Comparison of ENCODE assay signal across 8 mouse cellular contexts in the genomic region with DNA sequence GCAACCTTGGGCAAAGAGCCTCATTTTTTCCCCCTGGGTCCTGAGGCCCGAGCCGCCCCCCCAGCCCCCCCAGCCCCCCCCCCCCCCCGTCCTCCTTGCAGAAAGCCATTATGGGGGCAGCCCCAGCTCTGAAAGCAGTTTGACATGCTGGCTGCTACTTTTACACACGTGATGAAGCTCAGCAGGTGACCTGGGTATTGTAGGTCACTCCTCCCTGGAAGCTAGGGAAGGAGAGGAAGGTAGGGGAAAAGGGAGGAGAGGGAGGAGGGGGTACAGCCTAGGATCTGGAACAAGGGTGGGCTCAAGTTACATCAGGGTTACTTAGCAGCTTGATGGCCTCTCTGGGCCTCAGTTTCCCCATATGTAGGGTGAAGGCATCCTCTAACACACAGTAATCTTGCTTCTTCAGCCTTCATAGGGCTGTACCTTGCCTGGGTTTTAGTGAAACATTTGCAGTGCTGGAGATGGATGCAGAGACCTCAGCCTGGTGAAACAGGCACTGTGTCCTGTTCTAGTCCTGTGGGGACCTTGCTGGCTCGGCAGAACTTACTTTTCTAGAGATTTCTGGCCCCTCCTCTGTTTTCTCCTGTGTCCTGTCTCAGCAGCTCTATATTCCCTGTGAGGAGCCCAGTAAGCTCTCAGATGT.
DNase-seq lines count a peak whose midpoint lies in the region; ATAC-seq lines count a peak whose summit lies in the region.

No protein-coding gene starts in this region.

- H3K27me3 ChIP-seq in heart, embryonic 12.5 days (replicated peaks) = peaks cover 13% of the 10 kb centered on the region; the same call in 1 of the 2 replicates
- peaks cover 1% of the 10 kb centered on the region; the same call in 1 of the 2 replicates for H3K27me3 ChIP-seq in embryonic facial prominence, embryonic 10.5 days (replicated peaks; ENCODE audit: low read depth, poor library complexity, severe bottlenecking)
- no peaks in the 10 kb centered on the region for H3K27me3 ChIP-seq in forebrain, embryonic 15.5 days
- no peaks in the 10 kb centered on the region; the same call in 1 of the 2 replicates for H3K27me3 ChIP-seq in limb, embryonic 15.5 days

- 0 out of 2 replicates have a peak overlapping the region, but pooled peaks have one; percentile 11 for H3K4me2 ChIP-seq in heart, embryonic 12.5 days
- peak overlapping the region; percentile 12; the same call in 1 of the 2 replicates for H3K4me2 ChIP-seq in forebrain, embryonic 15.5 days (replicated peaks)
- H3K4me2 ChIP-seq in limb, embryonic 15.5 days = peak overlapping the region; percentile 19; the same call in 1 of the 2 replicates

- no peak overlapping the region for H3K4me3 ChIP-seq in heart, embryonic 12.5 days
- H3K4me3 ChIP-seq in embryonic facial prominence, embryonic 10.5 days = peak overlapping the region; percentile 32
- H3K4me3 ChIP-seq in forebrain, embryonic 15.5 days = no peak overlapping the region
- H3K4me3 ChIP-seq in limb, embryonic 15.5 days = no peak overlapping the region

- WGBS in heart, embryonic 12.5 days = 8% methylated on average over 5 of the region's 5 CpGs
- WGBS in embryonic facial prominence, embryonic 10.5 days = 2% methylated on average over 5 of the region's 5 CpGs
- WGBS in forebrain, embryonic 15.5 days = 6% methylated on average over 2 of the region's 5 CpGs
- 19% methylated on average over 5 of the region's 5 CpGs for WGBS in limb, embryonic 15.5 days

- H3K27ac ChIP-seq in heart, embryonic 12.5 days (ENCODE audit: poor library complexity, severe bottlenecking) = peak overlapping the region; percentile 70
- peak overlapping the region; percentile 93 for H3K27ac ChIP-seq in embryonic facial prominence, embryonic 10.5 days (replicated peaks)
- H3K27ac ChIP-seq in forebrain, embryonic 15.5 days (replicated peaks) = peak overlapping the region; percentile 73
- H3K27ac ChIP-seq in limb, embryonic 15.5 days = peak overlapping the region; percentile 58

- peak; percentile 33; the same call in 1 of the 2 replicates for ATAC-seq in heart, embryonic 12.5 days (ENCODE audit: insufficient number of reproducible peaks, low FRiP score)
- ATAC-seq in forebrain, embryonic 15.5 days (replicated peaks) = peak; percentile 52
- ATAC-seq in limb, embryonic 15.5 days (ENCODE audit: insufficient number of reproducible peaks, low FRiP score, low TSS enrichment, low read depth) = no peak

- intact Hi-C loops in left cerebral cortex, postnatal 25 days (cut with DNase I) = loop anchor here (10.0 kb wide), 1 partner anchor 599 kb away; no protein-coding TSS in a partner anchor

- peaks cover 26% of the 10 kb centered on the region for H3K4me1 ChIP-seq in heart, embryonic 12.5 days (replicated peaks)
- peaks cover 65% of the 10 kb centered on the region for H3K4me1 ChIP-seq in embryonic facial prominence, embryonic 10.5 days
- peaks cover 24% of the 10 kb centered on the region for H3K4me1 ChIP-seq in forebrain, embryonic 15.5 days
- H3K4me1 ChIP-seq in limb, embryonic 15.5 days = peaks cover 27% of the 10 kb centered on the region

- no peaks in the 10 kb centered on the region for H3K36me3 ChIP-seq in heart, embryonic 12.5 days
- H3K36me3 ChIP-seq in embryonic facial prominence, embryonic 10.5 days (replicated peaks) = no peaks in the 10 kb centered on the region
- H3K36me3 ChIP-seq in forebrain, embryonic 15.5 days = no peaks in the 10 kb centered on the region
- H3K36me3 ChIP-seq in limb, embryonic 15.5 days = no peaks in the 10 kb centered on the region

- no peak for DNase-seq in heart, postnatal 4 days
- no peak for DNase-seq in embryonic facial prominence, embryonic 10.5 days (ENCODE audit: low spot score)
- no peak for DNase-seq in urinary bladder, postnatal 14 days (ENCODE audit: low spot score)
- no peak for DNase-seq in left cerebral cortex, postnatal 25 days (ENCODE audit: low spot score in 2 of 2)
- DNase-seq in cerebellum, adult 9-10 months = no peak

- H3K9me3 ChIP-seq in heart, embryonic 12.5 days (replicated peaks) = no peaks in the 10 kb centered on the region
- H3K9me3 ChIP-seq in embryonic facial prominence, embryonic 10.5 days = no peaks in the 10 kb centered on the region
- H3K9me3 ChIP-seq in forebrain, embryonic 15.5 days = no peaks in the 10 kb centered on the region
- no peaks in the 10 kb centered on the region for H3K9me3 ChIP-seq in limb, embryonic 15.5 days

- 0 out of 2 replicates have a peak overlapping the region, but pooled peaks have one; percentile 33 for H3K9ac ChIP-seq in heart, embryonic 12.5 days
- H3K9ac ChIP-seq in forebrain, embryonic 15.5 days (replicated peaks) = no peak overlapping the region
- no peak overlapping the region for H3K9ac ChIP-seq in limb, embryonic 15.5 days
